Mouse (Mus musculus) forebrain, embryonic 14.5 days (tissue): ENCODE data around the gene H2al2a. TPM values are rescaled to one million over a fixed set of nuclear protein-coding genes. Genes with fewer than 3 reads are reported as not detected.
"Not testable (repeated sequence)": the region's sequence is repeated elsewhere in the genome, so short reads cannot be mapped to it uniquely, and the experiment has no call there.

Experiments used
- ATAC-seq: fragments of 200-750 bp; cut with Nextera tagmentation; 2 replicates; pipeline ENCODE4 v1.8.0; 2017; ENCODE audit warnings: mild to moderate bottlenecking, moderate library complexity
- DNase-seq: peaks from one replicate; pipeline ENCODE4 v3.0.0-alpha.2; 2015; ENCODE audit warnings: low spot score
- H3K27ac ChIP-seq: fragments of 300-500 bp; sonication (generic); 2 replicates; pipeline ENCODE4 v1.5.1; 2014; ENCODE audit warnings: low read depth, mild to moderate bottlenecking, control low read depth, low read length, moderate library complexity
- H3K27me3 ChIP-seq: fragments of 300-500 bp; sonication (generic); replicated peaks from 2 replicates; pipeline ENCODE4 v1.6.1; 2014; ENCODE audit warnings: low read length, control low read depth, mixed read lengths; ENCODE audit not compliant: control insufficient read depth, insufficient read depth
- H3K36me3 ChIP-seq: fragments of 300-500 bp; sonication (generic); 2 replicates; pipeline ENCODE4 v1.6.1; 2014; ENCODE audit warnings: low read length, control low read depth; ENCODE audit not compliant: control insufficient read depth, insufficient read depth
- H3K4me1 ChIP-seq: fragments of 300-500 bp; sonication (generic); 2 replicates; pipeline ENCODE4 v1.6.1; 2014; ENCODE audit warnings: antibody characterized with exemption, low read length, control low read depth; ENCODE audit not compliant: control insufficient read depth, insufficient read depth
- H3K4me2 ChIP-seq: fragments of 300-500 bp; sonication (generic); 2 replicates; pipeline ENCODE4 v1.6.1; 2014; ENCODE audit warnings: mild to moderate bottlenecking, control low read depth, low read length
- H3K4me3 ChIP-seq: fragments of 300-500 bp; sonication (generic); 2 replicates; pipeline ENCODE4 v1.5.1; 2014; ENCODE audit warnings: low read depth, low read length, control low read depth
- H3K9ac ChIP-seq: fragments of 300-500 bp; sonication (generic); 2 replicates; pipeline ENCODE4 v1.6.1; 2014; ENCODE audit warnings: mild to moderate bottlenecking, low read length, control low read depth, moderate library complexity
- H3K9me3 ChIP-seq: fragments of 300-500 bp; sonication (generic); replicated peaks from 2 replicates; pipeline ENCODE4 v1.6.1; 2016; ENCODE audit warnings: low read length, control low read depth, mixed read lengths; ENCODE audit not compliant: control insufficient read depth
- WGBS: fragments of 180-500 bp; shearing (Covaris S2); extraction: QIAGEN DNeasy Blood & Tissue Kit; methylation state at CpG from one replicate; pipeline ENCODE4 v1.1.7; 2014; 5-methylcytosine and 5-hydroxymethylcytosine counted together
- polyA plus RNA-seq: library from polyadenylated mRNA; unstranded; fragments of >200 nt; fragmentation: Nextera tagmentation; extraction: Ambion mirVana; gene quantifications from 2 replicates; pipeline ENCODE4 v1.2.1, GENCODE M21; 2014

Gene H2al2a
- polyA plus RNA-seq, 1 experiment from 2014 or later, result not detected

DNA sequence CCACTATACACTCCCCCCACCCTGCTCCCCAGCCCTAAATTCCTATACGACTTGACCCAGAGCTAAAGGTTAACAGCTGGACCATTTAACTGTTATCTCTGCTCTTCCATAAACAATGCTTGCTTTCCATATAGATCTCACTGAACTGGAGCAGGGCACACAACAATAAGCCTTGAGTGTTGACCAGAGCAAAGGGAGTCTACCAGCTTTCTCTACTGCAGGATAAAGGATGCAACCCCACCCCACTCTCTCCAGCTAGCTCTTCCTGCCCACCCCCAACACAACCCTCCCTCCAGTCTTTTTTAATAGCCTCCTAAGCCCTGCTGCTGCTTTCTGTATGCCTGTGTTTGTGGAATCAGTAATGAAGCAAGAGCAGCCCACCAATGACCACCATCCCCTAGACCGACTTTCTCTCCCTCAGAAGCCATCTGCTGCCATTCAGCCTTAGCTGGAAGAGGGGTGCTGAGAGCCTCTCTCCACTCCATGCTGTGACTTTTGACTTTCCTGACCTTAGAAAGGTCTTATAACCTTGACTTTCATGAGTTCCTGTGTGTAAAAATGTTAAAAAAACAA, 22.8 kb downstream of the H2al2a start:
- Histone ChIP-seq H3K9me3 (no peaks in the 10 kb centered on the region), H3K27ac (no peak overlapping the region), H3K4me2 (no peak overlapping the region), H3K4me1 (no peaks in the 10 kb centered on the region), H3K36me3 (no peaks in the 10 kb centered on the region), H3K4me3 (no peak overlapping the region), H3K9ac (no peak overlapping the region), H3K27me3 (no peaks in the 10 kb centered on the region)
- DNase-seq, result no peak
- ATAC-seq, result no peak
- 64% methylated on average over 2 of the region's 2 CpGs for WGBS

DNA sequence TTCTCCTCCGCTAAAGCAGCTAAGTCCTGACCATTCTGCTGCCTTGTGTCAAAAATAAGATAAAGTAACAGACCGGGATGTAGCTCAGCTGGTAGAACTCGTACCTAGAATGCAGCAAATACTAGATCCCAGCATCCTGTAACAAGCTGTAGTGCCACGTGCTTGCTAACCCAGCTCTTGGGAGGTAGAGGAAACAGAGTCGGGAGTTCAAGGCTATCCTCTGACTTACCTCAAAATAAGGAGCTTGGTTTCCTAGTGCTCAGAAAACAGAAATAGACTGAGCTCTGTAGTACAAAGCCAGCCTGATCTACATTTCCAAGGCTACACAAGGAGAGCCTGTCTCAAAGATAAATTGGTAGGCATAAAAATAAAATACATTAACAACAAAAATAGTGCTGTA, 23.5 kb downstream of the H2al2a start:
- DNase-seq, result no peak
- 88% methylated on average over 5 of the region's 5 CpGs for WGBS
- no peak overlapping the region for H3K4me2 ChIP-seq

DNA sequence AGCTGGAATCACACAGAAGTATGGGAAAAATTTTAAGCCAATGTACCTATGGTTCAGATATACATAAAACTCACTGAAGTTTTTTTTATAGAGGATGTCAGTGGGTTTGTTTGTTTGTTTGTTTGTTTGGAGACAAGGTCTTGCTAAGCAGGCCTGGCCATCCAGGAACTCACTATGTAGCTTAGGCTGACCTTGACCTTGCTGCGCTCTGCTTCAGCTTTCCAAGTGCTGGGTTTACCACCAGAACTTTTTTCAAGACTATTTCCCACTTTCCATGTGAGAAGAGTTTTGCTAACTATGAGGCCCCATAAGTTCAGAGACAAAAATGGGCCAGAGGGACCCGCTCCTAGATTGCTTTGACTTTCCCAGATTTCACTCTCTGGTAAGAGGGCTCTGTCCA, 23.9 kb downstream of the H2al2a start:
- Histone ChIP-seq H3K4me1 (no peaks in the 10 kb centered on the region), H3K4me3 (no peak overlapping the region), H3K27ac (no peak overlapping the region), H3K9me3 (no peaks in the 10 kb centered on the region), H3K9ac (no peak overlapping the region), H3K4me2 (no peak overlapping the region), H3K27me3 (no peaks in the 10 kb centered on the region), H3K36me3 (no peaks in the 10 kb centered on the region)
- DNase-seq, result no peak
- 98% methylated on average over 2 of the region's 2 CpGs for WGBS
- no peak for ATAC-seq

More for the DNA sequence above, 23.5 kb downstream of the H2al2a start:
- H3K36me3 ChIP-seq, result no peaks in the 10 kb centered on the region
- H3K9ac ChIP-seq, result no peak overlapping the region
- H3K9me3 ChIP-seq, result no peaks in the 10 kb centered on the region
- H3K4me1 ChIP-seq, result no peaks in the 10 kb centered on the region
- H3K4me3 ChIP-seq, result no peak overlapping the region
- ATAC-seq, result no peak
- no peaks in the 10 kb centered on the region for H3K27me3 ChIP-seq
- H3K27ac ChIP-seq, result no peak overlapping the region

DNA sequence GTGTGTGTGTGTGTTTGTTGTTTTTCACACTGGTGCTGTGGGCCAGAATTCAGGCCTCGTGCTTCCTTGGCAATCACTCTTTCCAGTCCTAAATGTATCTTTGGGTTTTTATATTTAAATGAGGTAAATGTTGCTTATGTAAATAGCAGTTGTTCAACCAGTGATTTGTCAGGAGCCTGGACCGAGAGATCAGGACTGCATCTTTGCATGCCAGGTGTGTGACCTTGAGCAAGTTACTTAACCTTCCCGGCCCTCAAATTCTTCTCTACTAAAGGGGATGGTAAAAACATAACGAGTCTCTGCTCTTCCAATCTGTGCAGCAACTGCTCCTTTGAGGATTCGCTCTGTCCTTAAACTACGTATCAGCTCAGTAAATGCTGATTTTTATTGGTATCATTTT, 25.4 kb downstream of the H2al2a start:
- 65% methylated on average over 6 of the region's 6 CpGs for WGBS
- Histone ChIP-seq H3K4me3 (no peak overlapping the region), H3K4me1 (no peaks in the 10 kb centered on the region), H3K27ac (no peak overlapping the region), H3K27me3 (no peaks in the 10 kb centered on the region), H3K9me3 (no peaks in the 10 kb centered on the region), H3K36me3 (no peaks in the 10 kb centered on the region), H3K4me2 (no peak overlapping the region), H3K9ac (no peak overlapping the region)
- no peak for DNase-seq
- ATAC-seq, result no peak

DNA sequence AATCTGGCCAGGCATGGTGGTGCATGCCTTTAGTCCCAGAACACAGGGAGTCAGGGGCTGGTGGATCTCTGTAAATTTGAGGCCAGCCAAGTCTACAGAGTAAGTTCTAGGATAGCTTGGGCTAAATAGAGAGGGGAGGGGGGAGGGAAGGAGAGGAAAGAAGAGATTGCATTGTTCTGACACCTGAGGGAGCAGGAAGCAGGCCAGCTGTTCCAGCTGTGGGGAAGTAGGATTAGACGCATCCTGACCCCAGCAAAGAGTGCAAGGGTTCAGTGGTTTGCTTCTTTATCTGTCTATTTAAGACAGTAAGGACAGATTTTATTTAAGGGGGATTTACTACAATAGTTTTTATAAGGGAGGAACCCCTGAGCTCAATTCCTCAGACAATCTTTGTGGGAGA, 26.1 kb downstream of the H2al2a start:
- H3K4me2 ChIP-seq, result no peak overlapping the region
- no peaks in the 10 kb centered on the region for H3K27me3 ChIP-seq
- H3K36me3 ChIP-seq, result no peaks in the 10 kb centered on the region
- H3K4me3 ChIP-seq, result no peak overlapping the region
- no peak for ATAC-seq
- no peaks in the 10 kb centered on the region for H3K9me3 ChIP-seq
- H3K27ac ChIP-seq, result no peak overlapping the region
- WGBS, result 63% methylated on average over 1 of the region's 1 CpGs
- no peak for DNase-seq
- no peaks in the 10 kb centered on the region for H3K4me1 ChIP-seq
- no peak overlapping the region for H3K9ac ChIP-seq

DNA sequence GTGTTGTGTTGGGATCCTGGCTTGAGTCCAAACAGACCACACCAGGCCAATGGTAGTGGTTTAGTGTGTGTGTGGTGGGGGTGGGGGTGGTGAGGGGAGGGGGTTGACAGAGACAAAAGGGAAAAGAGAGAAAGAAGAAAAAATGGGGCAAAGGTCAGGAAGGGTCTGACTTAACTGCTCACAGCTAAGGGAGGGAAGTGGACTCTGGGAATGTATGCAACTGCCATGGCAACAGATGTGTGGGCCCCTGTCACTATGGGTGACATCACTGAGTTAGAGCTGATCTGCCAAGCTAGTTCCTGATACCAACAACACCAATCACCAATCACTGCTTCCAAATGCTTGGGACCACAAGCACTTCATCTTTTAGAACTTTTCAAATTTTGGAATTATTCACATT, 26.6 kb downstream of the H2al2a start:
- H3K27ac ChIP-seq, result no peak overlapping the region
- no peaks in the 10 kb centered on the region for H3K36me3 ChIP-seq
- H3K4me2 ChIP-seq, result no peak overlapping the region
- no peaks in the 10 kb centered on the region for H3K27me3 ChIP-seq
- no peaks in the 10 kb centered on the region for H3K9me3 ChIP-seq
- H3K9ac ChIP-seq, result no peak overlapping the region
- DNase-seq (no peak), ATAC-seq (no peak)
- no peaks in the 10 kb centered on the region for H3K4me1 ChIP-seq
- no peak overlapping the region for H3K4me3 ChIP-seq

DNA sequence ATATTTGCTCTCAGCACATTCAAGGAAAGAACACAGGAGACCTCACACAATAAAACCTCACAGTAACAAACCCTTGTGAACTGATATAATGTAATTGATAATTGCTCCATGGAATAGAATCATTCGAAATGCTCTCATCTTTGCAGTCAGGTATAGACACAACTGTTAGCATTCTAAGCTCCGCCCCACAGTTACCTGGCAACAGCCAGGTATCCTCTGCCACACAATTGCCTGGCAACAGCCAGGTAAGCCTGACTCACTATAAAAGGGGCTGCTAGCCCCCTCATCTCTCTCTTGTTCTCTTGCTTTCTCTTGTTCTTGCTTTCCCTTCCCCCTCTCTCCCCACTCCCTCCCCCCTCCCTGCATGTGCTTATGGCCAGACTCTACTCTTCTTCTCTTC, 28.2 kb downstream of the H2al2a start:
- Histone ChIP-seq H3K36me3 (no peaks in the 10 kb centered on the region), H3K27me3 (no peaks in the 10 kb centered on the region), H3K27ac (no peak overlapping the region), H3K4me1 (no peaks in the 10 kb centered on the region), H3K4me3 (no peak overlapping the region), H3K4me2 (no peak overlapping the region), H3K9me3 (no peaks in the 10 kb centered on the region), H3K9ac (no peak overlapping the region)
- WGBS, result 83% methylated on average over 2 of the region's 2 CpGs
- DNase-seq (no peak), ATAC-seq (no peak)

DNA sequence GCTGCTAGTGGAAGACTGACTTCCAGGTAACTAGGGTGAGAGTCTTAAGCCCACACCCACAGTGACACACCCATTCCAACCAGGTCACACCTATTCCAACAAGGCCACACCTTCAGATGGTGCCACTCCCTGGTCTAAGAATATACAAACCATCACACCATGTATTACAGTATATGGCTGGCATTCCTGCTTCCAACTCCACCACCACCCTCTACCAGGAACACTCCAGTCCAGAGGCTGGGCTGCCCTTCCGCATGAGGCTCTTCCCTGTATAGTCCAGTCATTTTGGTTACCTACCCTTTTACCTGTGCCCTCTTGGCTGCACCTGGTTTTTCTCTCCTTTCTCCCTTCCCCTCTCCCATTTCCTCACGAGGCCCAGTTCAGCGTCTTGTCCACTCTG, 28.7 kb downstream of the H2al2a start:
- not testable (repeated sequence) for H3K4me2 ChIP-seq, H3K4me3 ChIP-seq, H3K9ac ChIP-seq, H3K9me3 ChIP-seq, H3K4me1 ChIP-seq, DNase-seq, H3K27me3 ChIP-seq, ATAC-seq, H3K36me3 ChIP-seq, H3K27ac ChIP-seq
- 89% methylated on average over 3 of the region's 3 CpGs for WGBS

DNA sequence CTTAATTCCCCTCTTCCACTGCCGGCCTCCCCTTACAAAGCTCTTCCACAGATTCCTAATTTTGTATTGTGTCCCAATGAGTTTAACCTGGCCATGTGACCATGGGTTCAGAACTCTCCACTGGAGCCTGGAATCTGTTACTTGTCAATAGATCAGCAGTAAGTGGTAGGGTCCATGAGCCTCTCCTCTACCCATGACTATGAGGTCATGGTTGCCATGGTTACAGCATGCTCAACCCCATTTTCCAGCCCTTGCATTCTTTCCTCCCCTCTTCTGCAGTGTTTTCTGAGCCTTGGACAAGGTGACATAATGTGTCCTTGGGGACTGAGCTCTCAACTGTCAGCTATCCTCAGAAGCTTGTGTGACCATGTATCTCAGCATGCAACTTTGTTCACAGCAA, 37.3 kb downstream of the H2al2a start:
- WGBS, result 76% methylated on average over 1 of the region's 1 CpGs
- no peak for ATAC-seq
- DNase-seq, result no peak
- Histone ChIP-seq H3K4me3 (no peak overlapping the region), H3K36me3 (no peaks in the 10 kb centered on the region), H3K27me3 (no peaks in the 10 kb centered on the region), H3K4me1 (no peaks in the 10 kb centered on the region), H3K27ac (no peak overlapping the region), H3K4me2 (no peak overlapping the region), H3K9me3 (no peaks in the 10 kb centered on the region), H3K9ac (no peak overlapping the region)
